Mouse (Mus musculus) embryo, embryonic 10 days (tissue): ENCODE measurements at regions not wholly inside any gene's neighbourhood (a gene's known extent, or its start where the extent isn't known, plus 50 kb on each side); places are given as distances from the start of the nearest gene placed in this dataset.

Experiments used
- DNase-seq: peaks from one replicate; pipeline ENCODE4 v3.0.0-alpha.2; 2015; ENCODE audit warnings: low spot score

GRCm38 (mm10) chr9:116366193-116366592, 191.0 kb upstream of the Tgfbr2 start:
- DNase-seq: no peak

GRCm38 (mm10) chr9:116365701-116366100, 190.5 kb upstream of the Tgfbr2 start:
- DNase-seq: no peak

- DNase-seq: no peak
Observed at GRCm38 (mm10) chr9:116365016-116365685, 190.0 kb upstream of the Tgfbr2 start.

GRCm38 (mm10) chr9:116361092-116361491, 185.9 kb upstream of the Tgfbr2 start:
- DNase-seq: no peak

GRCm38 (mm10) chr9:116354056-116354732, 179.0 kb upstream of the Tgfbr2 start:
- no peak for DNase-seq

GRCm38 (mm10) chr9:116352801-116353494, 177.8 kb upstream of the Tgfbr2 start:
- no peak for DNase-seq

GRCm38 (mm10) chr9:116350804-116351547, 175.8 kb upstream of the Tgfbr2 start:
- no peak for DNase-seq

- DNase-seq: no peak
Observed at GRCm38 (mm10) chr9:116347021-116347420, 171.9 kb upstream of the Tgfbr2 start.

- no peak for DNase-seq
Observed at GRCm38 (mm10) chr9:116346495-116346894, 171.3 kb upstream of the Tgfbr2 start.

GRCm38 (mm10) chr9:116343086-116343481, 167.9 kb upstream of the Tgfbr2 start:
- no peak for DNase-seq

- DNase-seq: no peak
Observed at GRCm38 (mm10) chr9:116342446-116343085, 167.4 kb upstream of the Tgfbr2 start.

- DNase-seq: no peak
Observed at GRCm38 (mm10) chr9:116342009-116342408, 166.8 kb upstream of the Tgfbr2 start.

- DNase-seq: no peak
Observed at GRCm38 (mm10) chr9:116340952-116341351, 165.8 kb upstream of the Tgfbr2 start.

GRCm38 (mm10) chr9:116338729-116339100, 163.6 kb upstream of the Tgfbr2 start:
- no peak for DNase-seq

- no peak for DNase-seq
Observed at GRCm38 (mm10) chr9:116338093-116338728, 163.1 kb upstream of the Tgfbr2 start.

- DNase-seq: no peak
Observed at GRCm38 (mm10) chr9:116337446-116338010, 162.4 kb upstream of the Tgfbr2 start.

GRCm38 (mm10) chr9:116335561-116336478, 160.7 kb upstream of the Tgfbr2 start:
- no peak for DNase-seq

GRCm38 (mm10) chr9:116333956-116334463, 158.8 kb upstream of the Tgfbr2 start:
- DNase-seq: no peak

GRCm38 (mm10) chr9:116332485-116333118, 157.4 kb upstream of the Tgfbr2 start:
- DNase-seq: no peak
